Mouse (Mus musculus): ENCODE data around the gene Sik2.

DNA sequence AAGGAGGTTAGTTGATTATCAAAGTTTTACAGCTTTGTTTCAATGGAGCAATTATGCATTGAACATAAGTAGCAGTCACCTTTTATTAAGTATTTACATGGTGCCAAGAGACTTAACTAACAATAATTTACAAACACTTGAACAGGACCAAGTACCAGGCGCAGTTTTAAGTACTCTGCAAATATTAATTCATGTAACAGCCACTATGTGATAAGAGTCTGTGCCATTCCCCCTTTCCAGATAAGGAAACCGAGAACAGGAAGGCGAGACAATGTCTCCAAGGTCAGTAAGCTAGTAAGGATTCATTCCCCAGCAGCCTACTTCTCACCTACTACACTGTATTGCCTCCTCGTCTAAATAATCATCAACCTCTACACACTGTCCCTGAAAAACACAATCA, 83.1 kb downstream of the Sik2 start:
- TF ChIP-seq CTCF (IDR thresholded peaks at IDR 0.05; ENCODE audit: low read depth, low read length) (no peak), POLR2A (IDR thresholded peaks at IDR 0.05; ENCODE audit: insufficient read depth, low read length) (no peak)

All from ES-Bruce4 (cell line).